ENCODE assay signal across 11 mouse cellular contexts in genomic region chr7:25461336-25462032, GRCm38 (mm10). TPM values are rescaled to one million over a fixed set of nuclear protein-coding genes. Genes with fewer than 3 reads are reported as not detected.
DNase-seq lines count a peak whose midpoint lies in the region; ATAC-seq and TF ChIP-seq lines count a peak whose summit lies in the region.
"Not testable (repeated sequence)": the region's sequence is repeated elsewhere in the genome, so short reads cannot be mapped to it uniquely, and the experiment has no call there.
"Had no signal": no experiment of that assay in that cellular context is flagged by ENCODE, and none has a peak within 500 bp of the region (broad histone marks: within the 10 kb centered on the region; RNA-seq: fewer than 3 reads in every experiment).

No protein-coding gene starts in this region.

- H3K9ac ChIP-seq in embryonic facial prominence, embryonic 13.5 days; limb, embryonic 13.5 days; midbrain, postnatal 0 days (replicated peaks; ENCODE audit: low read length, poor library complexity, severe bottlenecking): not testable (repeated sequence)

- intact Hi-C loops in gastrocnemius, adult 2 months (cut with DNase I): not testable (repeated sequence)

- not testable (repeated sequence) for TF ChIP-seq CTCF in gastrocnemius, adult 2 months (IDR thresholded peaks at IDR 0.05); kidney, adult 2 months (conservative IDR thresholded peaks at IDR 0.05; ENCODE audit: insufficient read depth, insufficient read length, low read depth, low read length); midbrain, postnatal 0 days (IDR thresholded peaks at IDR 0.05); small intestine, adult 2 months (IDR thresholded peaks at IDR 0.05; ENCODE audit: extremely low read depth, insufficient read length, insufficient replicate concordance, low read depth, low read length)

- H3K4me1 ChIP-seq in embryonic facial prominence, embryonic 13.5 days; kidney, adult 2 months (ENCODE audit: control insufficient read depth, insufficient read depth, low read length); limb, embryonic 13.5 days; midbrain, postnatal 0 days (ENCODE audit: insufficient read depth, low read length); small intestine, adult 2 months (ENCODE audit: control insufficient read depth, insufficient read depth, insufficient read length, low read length): not testable (repeated sequence)

- H3K27ac ChIP-seq in embryonic facial prominence, embryonic 13.5 days; gastrocnemius, adult 2 months; kidney, adult 2 months (ENCODE audit: insufficient read depth, low read depth, low read length); limb, embryonic 13.5 days; midbrain, postnatal 0 days (ENCODE audit: low read depth, low read length): not testable (repeated sequence)
- peak overlapping the region; percentile 73 for H3K27ac ChIP-seq in small intestine, adult 2 months (ENCODE audit: insufficient read depth, low read depth, low read length)

- H3K27me3 ChIP-seq in embryonic facial prominence, embryonic 13.5 days; kidney, adult 2 months (replicated peaks; ENCODE audit: control insufficient read depth, insufficient read depth, low read length); limb, embryonic 13.5 days; midbrain, postnatal 0 days (ENCODE audit: insufficient read depth, low read length); small intestine, adult 2 months (ENCODE audit: control insufficient read depth, insufficient read depth, low read length): not testable (repeated sequence)

- not testable (repeated sequence) for H3K36me3 ChIP-seq in embryonic facial prominence, embryonic 13.5 days; kidney, adult 2 months (ENCODE audit: control insufficient read depth, insufficient read depth, low read length); limb, embryonic 13.5 days; midbrain, postnatal 0 days (ENCODE audit: insufficient read depth, low read length)
- peaks cover 24% of the 10 kb centered on the region for H3K36me3 ChIP-seq in small intestine, adult 2 months (ENCODE audit: control insufficient read depth, insufficient read depth, low read length)

- ATAC-seq in embryonic facial prominence, embryonic 13.5 days (ENCODE audit: insufficient number of reproducible peaks, insufficient read depth, low FRiP score, low TSS enrichment, low read depth): 0 out of 2 replicates have a peak, but pooled peaks have one; percentile 37
- peak; percentile 48; the same call in 1 of the 2 replicates for ATAC-seq in limb, embryonic 13.5 days (ENCODE audit: low FRiP score, low read depth)
- 0 out of 2 replicates have a peak, but pooled peaks have one; percentile 54 for ATAC-seq in midbrain, postnatal 0 days (ENCODE audit: low FRiP score)

- not testable (repeated sequence) for H3K4me3 ChIP-seq in embryonic facial prominence, embryonic 13.5 days; gastrocnemius, adult 2 months; kidney, adult 2 months (ENCODE audit: insufficient read depth, low read depth, low read length); limb, embryonic 13.5 days; midbrain, postnatal 0 days (ENCODE audit: low read depth, low read length); small intestine, adult 2 months (ENCODE audit: low read depth, low read length)

- not testable (repeated sequence) for H3K9me3 ChIP-seq in embryonic facial prominence, embryonic 13.5 days; limb, embryonic 13.5 days; midbrain, postnatal 0 days (ENCODE audit: low read length)

- 44% methylated on average over 4 of the region's 5 CpGs for WGBS in embryonic facial prominence, embryonic 13.5 days
- 29% methylated on average over 4 of the region's 5 CpGs for WGBS in kidney, adult 2 months
- 47% methylated on average over 4 of the region's 5 CpGs for whole genome bisulfite sequencing in limb, embryonic 13.5 days
- 52% methylated on average over 4 of the region's 5 CpGs for WGBS in midbrain, postnatal 0 days
- 44% methylated on average over 4 of the region's 5 CpGs for WGBS in small intestine, adult 2 months

- peak; percentile 34 for DNase-seq in brain, embryonic 18.5 days (ENCODE audit: low read depth, low spot score)
- peak; percentile 29 for DNase-seq in gastrocnemius, adult 2 months
- peak; percentile 55 for DNase-seq in kidney, adult 2 months
- peak; percentile 73 for DNase-seq in layer of hippocampus, adult 9-11 months
- DNase-seq in midbrain, postnatal 0 days (ENCODE audit: low spot score): peak; percentile 62

- TF ChIP-seq POLR2A in kidney, adult 2 months (IDR thresholded peaks at IDR 0.05; ENCODE audit: low read depth, low read length); small intestine, adult 2 months (IDR thresholded peaks at IDR 0.05; ENCODE audit: low read depth, low read length): not testable (repeated sequence)

- not testable (repeated sequence) for H3K4me2 ChIP-seq in embryonic facial prominence, embryonic 13.5 days; limb, embryonic 13.5 days (replicated peaks); midbrain, postnatal 0 days (ENCODE audit: low read depth, low read length, poor library complexity, severe bottlenecking)

RNA-seq across cellular contexts. Expression of gene Ceacam1, which starts 15.9 kb away (rescaled TPM):
- polyA plus RNA-seq in embryonic facial prominence, embryonic 13.5 days (2015; fragmentation: Nextera tagmentation; extraction: Ambion mirVana): 0.91 and 2.0 TPM in 2 replicates
- total RNA-seq in gastrocnemius, adult 2 months (2021): 1 to 10 TPM; 4.0 to 6.2 TPM
- polyA plus RNA-seq in kidney, adult 2 months (2012; rRNA removed): 32.1 TPM in 2 replicates
- polyA plus RNA-seq in limb, embryonic 13.5 days (2015; fragmentation: Nextera tagmentation; extraction: Ambion mirVana): 0.54 and 0.74 TPM in 2 replicates
- 1.4 and 2.9 TPM in 2 replicates for total RNA-seq in midbrain, postnatal 0 days (2014; rRNA removed)
- 0.84 and 0.94 TPM in 2 replicates for polyA plus RNA-seq in midbrain, postnatal 0 days (2015; fragmentation: Nextera tagmentation; extraction: Ambion mirVana)
- polyA plus RNA-seq in small intestine, adult 2 months (2012; rRNA removed): 133 and 320 TPM in 2 replicates

RNA-seq across cellular contexts. Expression of gene Cxcl17, which starts 48.8 kb away (rescaled TPM):
- 0.85 TPM in 1 of 2 replicates, not detected in the other for polyA plus RNA-seq in embryonic facial prominence, embryonic 13.5 days (2015; fragmentation: Nextera tagmentation; extraction: Ambion mirVana)
- not detected for total RNA-seq in gastrocnemius, adult 2 months (2021)
- polyA plus RNA-seq in kidney, adult 2 months (2012; rRNA removed): 0.11 and 0.18 TPM in 2 replicates
- polyA plus RNA-seq in limb, embryonic 13.5 days (2015; fragmentation: Nextera tagmentation; extraction: Ambion mirVana): 0.61 and 0.73 TPM in 2 replicates
- not detected in 2 replicates for total RNA-seq in midbrain, postnatal 0 days (2014; rRNA removed)
- 0.38 and 0.57 TPM in 2 replicates for polyA plus RNA-seq in midbrain, postnatal 0 days (2015; fragmentation: Nextera tagmentation; extraction: Ambion mirVana)
- 3.8 TPM in 1 of 2 replicates, not detected in the other for polyA plus RNA-seq in small intestine, adult 2 months (2012; rRNA removed)
- total RNA-seq: adrenal gland, adult 8-10 months; gastrocnemius, postnatal 4 days had no signal
- polyA plus RNA-seq: neural tube, embryonic 11.5 days had no signal

Comparison
In these comparisons a context has a peak if more than half of its experiments do, and no peak if none do; other contexts are left out.
1. RNA of gene Ceacam1, which starts 15.9 kb away (polyA plus RNA-seq): 133 to 320 TPM in small intestine, adult 2 months and 32.1 TPM in kidney, adult 2 months; 0.91 to 2.0 TPM in embryonic facial prominence, embryonic 13.5 days, 0.84 to 0.94 TPM in midbrain, postnatal 0 days and 0.54 to 0.74 TPM in limb, embryonic 13.5 days; every median in the first group is over 10 times any median in the second.
2. Peak in every context shown above with its lines, with median percentiles within 50 percentile points of each other: DNase-seq and ATAC-seq.